Mouse (Mus musculus): Measurements from ENCODE around the gene 2410004B18Rik. TPM values are rescaled to one million over a fixed set of nuclear protein-coding genes. Genes with fewer than 3 reads are reported as not detected.
A peak's percentile ranks its signal among the peaks of the same experiment; 100 is the strongest.

Gene 2410004B18Rik
- polyA plus RNA-seq, 1 experiment from 2014 or later, result 50.4 TPM

DNA sequence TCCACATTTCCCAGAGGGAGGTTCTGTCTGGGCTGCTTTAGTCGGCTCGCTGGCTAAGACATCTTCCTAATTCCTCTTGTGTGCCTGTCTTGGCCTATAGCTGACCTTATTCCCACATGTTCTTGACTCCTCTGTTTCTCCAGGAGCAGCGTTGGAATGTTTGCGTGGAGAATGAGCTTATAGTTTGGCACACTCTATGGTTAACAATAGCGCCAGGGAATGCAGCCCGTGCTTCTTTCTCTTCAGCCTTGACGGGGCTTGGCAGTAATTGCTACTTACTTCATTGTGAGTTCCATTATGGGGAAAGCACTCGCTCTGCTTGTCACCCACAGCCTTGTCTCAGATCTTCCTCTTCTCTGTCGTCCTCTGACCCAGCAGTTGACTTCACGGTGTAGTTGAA, 33.7 kb downstream of the 2410004B18Rik start:
- WGBS, result 71% methylated on average over 10 of the region's 10 CpGs
- Histone ChIP-seq H3K4me2 (replicated peaks) (no peak overlapping the region), H3K27ac (no peak overlapping the region), H3K36me3 (no peaks in the 10 kb centered on the region), H3K27me3 (no peaks in the 10 kb centered on the region), H3K9me3 (peaks cover 6% of the 10 kb centered on the region; the same call in 1 of the 2 replicates), H3K4me1 (no peaks in the 10 kb centered on the region), H3K4me3 (no peak overlapping the region), H3K9ac (no peak overlapping the region)
- ATAC-seq (ENCODE audit: insufficient number of reproducible peaks, insufficient read depth, low FRiP score, low TSS enrichment), result no peak

DNA sequence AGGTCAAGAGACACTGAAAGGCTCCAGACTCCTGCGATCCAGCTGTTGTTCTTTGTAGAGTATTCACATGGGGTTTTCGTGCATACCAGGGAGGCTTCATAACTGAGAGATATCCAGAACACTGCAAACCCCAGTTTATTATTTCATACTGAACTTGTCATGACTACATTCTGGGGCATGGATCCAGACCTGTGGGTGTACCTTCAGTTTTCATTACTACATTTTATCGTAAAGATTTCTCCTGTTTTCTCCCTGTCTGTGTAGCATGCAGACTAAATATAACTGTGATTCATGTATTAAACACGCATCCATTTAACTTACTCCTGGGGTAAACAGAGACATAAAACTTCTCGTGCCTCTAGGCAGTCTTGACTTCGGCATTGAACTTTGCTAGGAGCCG, 37.2 kb downstream of the 2410004B18Rik start:
- H3K4me2 ChIP-seq (replicated peaks), result no peak overlapping the region
- no peak overlapping the region for H3K4me3 ChIP-seq
- H3K36me3 ChIP-seq, result no peaks in the 10 kb centered on the region
- no peak for ATAC-seq (ENCODE audit: insufficient number of reproducible peaks, insufficient read depth, low FRiP score, low TSS enrichment)
- no peaks in the 10 kb centered on the region for H3K27me3 ChIP-seq
- H3K9ac ChIP-seq, result no peak overlapping the region
- 84% methylated on average over 7 of the region's 7 CpGs for WGBS
- peaks cover 10% of the 10 kb centered on the region; the same call in 1 of the 2 replicates for H3K9me3 ChIP-seq
- no peak overlapping the region for H3K27ac ChIP-seq
- no peaks in the 10 kb centered on the region for H3K4me1 ChIP-seq

DNA sequence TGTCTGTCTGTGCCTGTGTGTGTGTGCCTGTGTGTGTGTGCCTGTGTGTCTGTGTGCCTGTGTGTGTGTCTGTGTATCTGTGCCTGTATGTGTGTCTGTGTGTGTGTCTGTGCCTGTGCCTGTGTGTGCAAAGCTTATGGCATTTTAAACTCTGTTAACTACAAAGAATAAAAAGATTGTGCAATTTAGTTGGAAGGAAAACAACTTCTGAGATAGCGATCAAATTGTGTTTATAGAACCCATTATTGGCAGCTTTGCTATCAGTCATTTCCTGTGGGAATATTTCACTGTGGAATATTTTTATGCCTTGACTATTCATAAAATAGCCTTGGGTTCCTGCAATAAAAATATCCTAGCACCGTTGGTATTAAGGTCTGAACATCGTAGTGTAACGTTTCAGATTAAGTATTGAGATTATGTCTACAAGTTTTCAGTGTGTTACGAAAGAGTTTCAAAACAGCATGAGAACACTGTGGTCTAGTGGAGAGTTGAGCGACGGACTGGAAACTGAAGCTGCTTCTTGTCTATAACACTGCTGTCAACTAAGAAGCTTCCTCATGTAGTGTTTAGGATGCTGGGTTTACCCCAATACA, 47.6 kb downstream of the 2410004B18Rik start:
- 77% methylated on average over 7 of the region's 7 CpGs for WGBS
- H3K27ac ChIP-seq, result no peak overlapping the region

DNA sequence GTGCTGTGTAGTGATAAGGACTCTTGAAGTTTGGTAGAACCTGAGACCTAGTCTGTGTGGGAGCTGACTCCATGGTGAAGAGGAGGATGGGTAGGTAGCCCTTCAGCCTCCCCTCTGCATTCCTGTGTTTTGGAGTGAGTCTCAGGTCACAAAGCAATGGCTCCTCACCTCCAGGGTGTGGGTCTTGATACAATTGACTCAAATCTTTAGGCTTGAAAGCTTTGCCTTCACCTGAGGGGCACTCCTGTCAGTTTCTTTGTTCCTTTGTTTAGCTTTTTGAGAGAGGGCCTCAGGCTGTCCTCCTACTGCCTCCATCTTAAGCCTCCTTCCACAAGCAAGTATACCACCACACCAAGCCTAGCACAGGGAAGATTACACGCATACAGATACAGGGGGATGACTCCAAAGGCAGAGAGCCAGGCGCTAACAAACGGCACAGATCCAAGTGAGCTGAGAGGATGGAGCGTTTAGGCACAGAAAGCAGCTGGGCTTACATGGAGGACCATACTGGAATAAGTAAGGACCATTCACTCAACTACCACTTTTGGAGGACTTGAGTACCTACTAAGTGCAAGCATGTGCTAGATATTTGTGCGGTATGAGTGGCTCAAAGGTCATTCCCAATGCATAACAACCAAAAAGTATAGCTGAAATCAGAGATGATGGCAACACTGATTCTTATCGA, 48.6 kb downstream of the 2410004B18Rik start:
- no peaks in the 10 kb centered on the region for H3K36me3 ChIP-seq
- H3K27ac ChIP-seq, result no peak overlapping the region
- peak overlapping the region; percentile 75; the same call in 1 of the 2 replicates for H3K4me3 ChIP-seq
- WGBS, result 48% methylated on average over 6 of the region's 6 CpGs
- H3K9me3 ChIP-seq, result no peaks in the 10 kb centered on the region
- ATAC-seq (ENCODE audit: insufficient number of reproducible peaks, insufficient read depth, low FRiP score, low TSS enrichment), result no peak
- H3K27me3 ChIP-seq, result peaks cover 19% of the 10 kb centered on the region
- no peak overlapping the region for H3K9ac ChIP-seq
- H3K4me2 ChIP-seq (replicated peaks), result 0 out of 2 replicates have a peak overlapping the region, but pooled peaks have one; percentile 85
- H3K4me1 ChIP-seq, result peaks cover 18% of the 10 kb centered on the region

More for the DNA sequence above, 47.6 kb downstream of the 2410004B18Rik start:
- Histone ChIP-seq H3K4me3 (no peak overlapping the region), H3K27me3 (peaks cover 19% of the 10 kb centered on the region), H3K36me3 (no peaks in the 10 kb centered on the region), H3K4me1 (peaks cover 14% of the 10 kb centered on the region), H3K9me3 (no peaks in the 10 kb centered on the region), H3K4me2 (replicated peaks) (no peak overlapping the region), H3K9ac (no peak overlapping the region)
- ATAC-seq (ENCODE audit: insufficient number of reproducible peaks, insufficient read depth, low FRiP score, low TSS enrichment), result no peak

DNA sequence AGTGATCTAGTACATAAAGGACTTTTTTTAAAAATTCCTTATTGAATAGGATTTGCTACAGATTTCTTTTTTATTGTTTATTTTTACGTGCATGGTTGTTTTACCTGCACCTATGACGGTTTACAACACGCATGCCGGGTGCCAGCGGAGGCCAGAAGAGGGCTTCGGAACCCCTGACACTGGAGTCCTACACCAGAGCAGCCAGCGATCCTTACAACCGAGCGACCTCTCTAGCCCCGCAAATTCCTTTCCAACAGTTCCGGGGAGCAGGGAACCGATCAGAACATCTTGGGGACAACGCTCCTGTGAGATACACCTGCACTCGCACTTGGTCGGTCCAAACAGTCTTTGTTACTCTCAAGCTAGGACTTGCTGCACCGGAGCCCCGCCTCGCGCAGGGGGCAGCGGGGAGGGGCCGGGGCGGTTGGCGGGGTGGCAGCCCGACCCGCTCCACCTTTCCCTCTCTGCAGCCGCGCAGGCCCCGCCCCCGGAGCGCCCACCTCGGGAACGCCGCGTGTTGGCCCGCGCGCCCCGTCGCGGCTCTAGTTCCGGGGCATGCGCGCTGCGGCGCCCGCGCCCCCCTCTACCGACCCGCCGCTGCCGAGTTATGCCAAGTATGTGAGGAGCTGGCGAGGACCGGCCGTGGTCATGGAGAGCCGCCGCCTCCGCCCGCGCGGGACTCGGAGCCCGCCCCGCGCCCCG, 49.6 kb downstream of the 2410004B18Rik start, which contains the start of gene Syde2:
Gene Syde2 (plus strand): TSS at position 603 of the 702 bp plus-strand sequence.
- H3K4me2 ChIP-seq (replicated peaks), result peak within 1 kb of the TSS; percentile 85
- peak within 1 kb of the TSS; percentile 93 for H3K27ac ChIP-seq
- H3K9ac ChIP-seq, result peak within 1 kb of the TSS; percentile 81
- H3K9me3 ChIP-seq, result no peaks in the 10 kb centered on the region
- H3K36me3 ChIP-seq, result no peaks in the 10 kb centered on the region
- peak within 1 kb of the TSS; percentile 75 for H3K4me3 ChIP-seq
- ATAC-seq (ENCODE audit: insufficient number of reproducible peaks, insufficient read depth, low FRiP score, low TSS enrichment), result peak; percentile 86
- H3K4me1 ChIP-seq, result peaks cover 18% of the 10 kb centered on the region
- H3K27me3 ChIP-seq, result peaks cover 19% of the 10 kb centered on the region
- WGBS, result 1% methylated on average over 65 of the region's 65 CpGs

DNA sequence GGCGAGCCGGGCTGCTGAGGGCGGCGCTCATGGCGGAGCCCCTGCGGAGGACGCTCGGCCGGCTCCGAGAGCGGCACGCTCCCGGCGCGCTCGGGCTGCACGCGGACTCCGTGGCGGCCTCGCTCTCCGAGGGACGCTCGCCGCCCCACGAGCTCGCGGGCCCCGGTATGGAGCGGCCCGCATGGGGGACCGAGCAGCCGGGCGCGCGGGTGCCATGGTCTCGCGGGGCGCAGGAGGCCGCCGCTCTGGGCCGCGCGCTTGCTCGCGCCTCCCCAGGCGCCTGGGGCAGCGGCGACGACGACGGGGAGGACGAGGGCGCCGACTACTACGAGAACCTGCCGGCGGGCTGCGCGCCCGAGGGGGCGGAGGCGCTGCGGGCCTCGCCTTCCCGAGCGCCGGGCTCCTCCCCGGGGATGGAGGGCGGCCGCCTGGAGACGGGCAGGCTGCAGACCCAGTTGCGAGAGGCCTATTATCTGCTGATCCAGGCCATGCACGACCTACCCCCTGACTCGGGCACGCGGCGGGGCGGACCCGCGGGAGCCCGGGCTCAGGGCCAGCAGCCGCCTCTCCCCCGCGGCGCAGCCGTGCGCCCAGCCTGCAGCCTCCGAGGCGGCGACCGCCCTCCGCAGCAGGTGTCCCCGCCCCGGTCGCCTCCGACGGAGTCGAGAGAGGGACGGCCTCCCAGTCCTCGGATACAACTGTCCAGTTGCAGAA, 50.3 kb downstream of the 2410004B18Rik start:
- H3K4me3 ChIP-seq, result peak overlapping the region; percentile 75
- no peaks in the 10 kb centered on the region for H3K36me3 ChIP-seq
- peak; percentile 68 for ATAC-seq (ENCODE audit: insufficient number of reproducible peaks, insufficient read depth, low FRiP score, low TSS enrichment)
- H3K9ac ChIP-seq, result peak overlapping the region; percentile 81
- H3K27me3 ChIP-seq, result peaks cover 19% of the 10 kb centered on the region
- peak overlapping the region; percentile 93 for H3K27ac ChIP-seq
- H3K4me2 ChIP-seq (replicated peaks), result peak overlapping the region; percentile 85
- no peaks in the 10 kb centered on the region for H3K9me3 ChIP-seq
- under 1% methylated on average over 91 of the region's 101 CpGs for WGBS
- peaks cover 18% of the 10 kb centered on the region for H3K4me1 ChIP-seq

DNA sequence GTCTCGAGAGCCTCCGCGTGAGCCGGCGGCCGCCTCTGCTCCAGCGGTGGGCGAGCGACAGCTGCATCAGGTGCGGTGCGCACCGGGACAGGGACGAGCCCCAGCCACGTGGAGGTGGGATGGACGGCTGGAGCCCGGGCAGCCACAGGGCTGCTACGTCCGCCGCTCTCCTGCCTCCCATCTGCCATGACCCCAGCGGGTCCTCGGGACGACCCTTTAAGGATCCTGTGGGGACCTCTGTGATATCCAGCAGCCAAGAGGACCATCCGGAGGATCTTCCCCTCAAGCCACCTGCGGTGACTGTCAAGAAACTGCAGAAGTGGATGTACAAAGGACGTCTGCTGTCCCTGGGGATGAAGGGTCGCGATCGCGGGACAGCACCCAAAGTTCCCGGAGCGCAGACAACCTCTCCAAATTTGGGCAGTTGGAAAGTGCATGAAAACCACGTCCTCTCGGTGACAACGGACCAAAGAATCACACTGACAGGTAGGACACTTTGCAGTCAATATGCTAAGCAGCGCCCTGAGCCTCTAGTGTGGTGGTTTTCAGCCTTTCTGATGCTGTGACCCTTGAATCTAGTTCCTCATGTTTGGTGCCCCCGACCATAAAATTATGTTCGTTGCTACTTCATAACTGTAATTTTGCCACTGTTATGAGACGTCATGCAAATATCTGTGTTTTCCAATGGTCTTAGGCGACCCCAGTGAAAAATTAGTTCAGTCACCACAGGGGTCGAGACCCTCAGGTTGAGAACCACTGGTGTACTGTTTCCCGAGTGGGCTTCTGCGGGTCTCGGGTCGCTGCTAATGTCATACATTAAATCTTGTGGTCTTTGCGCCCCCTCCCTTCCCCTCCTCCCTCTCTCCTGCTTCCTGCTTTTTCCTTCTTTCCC, 51.1 kb downstream of the 2410004B18Rik start:
- H3K27ac ChIP-seq, result peak overlapping the region; percentile 93; the same call in 1 of the 2 replicates
- peak overlapping the region; percentile 81 for H3K9ac ChIP-seq
- peak; percentile 45 for ATAC-seq (ENCODE audit: insufficient number of reproducible peaks, insufficient read depth, low FRiP score, low TSS enrichment)
- no peaks in the 10 kb centered on the region for H3K36me3 ChIP-seq
- under 1% methylated on average over 45 of the region's 45 CpGs for WGBS
- H3K9me3 ChIP-seq, result no peaks in the 10 kb centered on the region
- H3K27me3 ChIP-seq, result peaks cover 19% of the 10 kb centered on the region
- peak overlapping the region; percentile 75 for H3K4me3 ChIP-seq
- H3K4me1 ChIP-seq, result peaks cover 18% of the 10 kb centered on the region
- H3K4me2 ChIP-seq (replicated peaks), result peak overlapping the region; percentile 85

DNA sequence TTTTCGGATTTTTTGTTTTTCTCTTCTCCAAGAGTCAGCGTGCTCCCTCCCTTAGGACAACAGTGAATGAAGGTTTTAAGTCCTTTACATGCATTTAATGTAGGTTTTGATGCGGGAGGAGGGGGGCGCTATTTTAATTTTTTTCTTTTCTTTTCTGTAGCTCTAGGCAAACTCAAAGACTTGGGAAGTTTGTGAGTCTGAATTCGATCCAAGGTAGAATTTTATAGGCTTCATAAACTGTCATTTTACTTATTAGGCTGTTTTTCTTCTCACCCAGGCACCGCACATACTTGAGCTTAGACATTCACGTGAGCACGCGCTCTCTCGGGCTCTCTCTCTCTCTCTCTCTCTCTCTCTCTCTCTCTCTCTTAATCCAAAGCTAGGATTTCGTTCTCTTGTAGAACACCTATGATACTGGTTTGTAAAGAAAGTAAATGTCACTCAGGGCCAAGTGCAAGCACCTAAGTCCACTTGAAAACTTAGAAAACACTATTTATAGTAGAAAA, 51.8 kb downstream of the 2410004B18Rik start:
- peak overlapping the region; percentile 75 for H3K4me3 ChIP-seq
- no peaks in the 10 kb centered on the region for H3K9me3 ChIP-seq
- H3K36me3 ChIP-seq, result no peaks in the 10 kb centered on the region
- H3K4me1 ChIP-seq, result peaks cover 13% of the 10 kb centered on the region
- ATAC-seq (ENCODE audit: insufficient number of reproducible peaks, insufficient read depth, low FRiP score, low TSS enrichment), result no peak
- H3K27ac ChIP-seq, result no peak overlapping the region
- H3K4me2 ChIP-seq (replicated peaks), result peak overlapping the region; percentile 85
- peak overlapping the region; percentile 81 for H3K9ac ChIP-seq
- peaks cover 19% of the 10 kb centered on the region for H3K27me3 ChIP-seq
- WGBS, result 3% methylated on average over 11 of the region's 11 CpGs

DNA sequence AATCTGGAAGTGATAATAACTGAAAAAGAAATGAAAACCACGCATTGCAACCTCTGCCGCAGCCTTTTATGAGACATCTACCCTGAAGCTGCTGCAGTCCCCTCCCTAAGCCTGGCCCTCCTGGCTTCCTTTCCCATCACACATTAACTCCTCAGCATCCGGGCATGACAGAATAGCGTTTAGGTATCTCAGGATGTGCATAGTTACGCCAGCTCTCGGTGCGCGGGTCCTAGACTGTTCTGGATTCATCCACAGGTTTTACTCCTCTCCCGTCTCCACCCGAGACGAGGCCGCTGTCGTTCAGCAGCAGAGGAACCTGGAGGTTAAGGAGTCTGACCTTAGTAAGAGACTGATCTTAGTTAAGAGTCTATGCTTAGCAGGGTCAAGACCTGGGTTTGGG, 53.3 kb downstream of the 2410004B18Rik start:
- H3K9me3 ChIP-seq, result no peaks in the 10 kb centered on the region
- no peak overlapping the region for H3K4me3 ChIP-seq
- 55% methylated on average over 13 of the region's 13 CpGs for WGBS
- H3K4me2 ChIP-seq (replicated peaks), result peak overlapping the region; percentile 22; the same call in 1 of the 2 replicates
- no peak overlapping the region for H3K27ac ChIP-seq
- H3K36me3 ChIP-seq, result no peaks in the 10 kb centered on the region
- ATAC-seq (ENCODE audit: insufficient number of reproducible peaks, insufficient read depth, low FRiP score, low TSS enrichment), result no peak
- peaks cover 17% of the 10 kb centered on the region for H3K27me3 ChIP-seq
- H3K4me1 ChIP-seq, result peaks cover 13% of the 10 kb centered on the region
- no peak overlapping the region for H3K9ac ChIP-seq

DNA sequence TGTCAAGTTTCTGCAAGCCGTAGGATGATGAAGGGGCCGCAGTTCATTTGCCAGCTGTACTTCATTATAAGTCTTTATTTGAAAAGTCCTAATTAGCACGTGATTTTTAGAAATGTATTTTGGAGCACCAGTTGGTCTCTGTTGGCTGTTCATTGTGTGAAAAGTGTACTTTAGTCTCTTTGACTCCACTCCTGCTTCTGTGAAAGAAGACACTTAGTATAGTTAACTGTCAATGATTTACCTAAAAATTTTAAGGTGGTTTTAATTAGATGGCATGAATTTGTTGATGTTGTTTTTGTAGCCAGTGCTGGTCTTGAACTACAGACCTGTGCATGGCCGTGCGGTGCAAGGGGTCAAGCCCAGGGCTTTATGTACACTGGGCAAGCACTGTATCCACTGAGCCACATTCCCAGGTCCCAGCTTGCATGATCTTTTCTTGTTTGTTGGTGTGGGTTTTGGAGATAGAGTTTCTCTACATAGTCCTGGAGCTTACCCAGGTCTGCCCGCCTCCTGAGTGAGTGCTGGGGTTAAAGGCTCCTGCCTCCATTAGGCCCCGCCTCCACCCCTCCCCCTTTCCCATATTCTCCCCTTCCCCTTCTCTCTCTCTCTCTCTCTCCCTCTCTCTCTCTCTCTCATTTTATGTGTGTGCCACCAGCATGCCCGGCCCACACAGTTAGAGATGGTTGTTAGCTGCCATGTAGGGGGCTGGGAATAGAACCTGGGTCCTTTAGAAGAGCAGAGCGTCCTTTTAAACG, 54.3 kb downstream of the 2410004B18Rik start:
- no peaks in the 10 kb centered on the region for H3K9me3 ChIP-seq
- H3K4me3 ChIP-seq, result no peak overlapping the region
- peaks cover 12% of the 10 kb centered on the region for H3K27me3 ChIP-seq
- 72% methylated on average over 10 of the region's 10 CpGs for WGBS
- no peak for ATAC-seq (ENCODE audit: insufficient number of reproducible peaks, insufficient read depth, low FRiP score, low TSS enrichment)
- H3K9ac ChIP-seq, result no peak overlapping the region
- H3K36me3 ChIP-seq, result no peaks in the 10 kb centered on the region
- H3K4me1 ChIP-seq, result peaks cover 13% of the 10 kb centered on the region
- H3K27ac ChIP-seq, result no peak overlapping the region
- no peak overlapping the region for H3K4me2 ChIP-seq (replicated peaks)
